Mouse (Mus musculus) ZHBTc4 (cell line): ENCODE data around the gene Fam83d.
A peak's percentile ranks its signal among the peaks of the same experiment; 100 is the strongest.
"Not testable (repeated sequence)": the region's sequence is repeated elsewhere in the genome, so short reads cannot be mapped to it uniquely, and the experiment has no call there.

ENCODE experiments used
- DNase-seq: peaks from one replicate; pipeline ENCODE4 v3.0.0-alpha.2; 2011; ENCODE audit warnings: low read depth, low spot score

Gene Fam83d

GRCm38 (mm10) chr2:158767742-158768339, at the start of gene Fam83d:
Gene Fam83d (plus strand): TSS chr2:158768093.
- DNase-seq: peak; percentile 98

- DNase-seq: no peak
Observed at GRCm38 (mm10) chr2:158718816-158719549, 48.9 kb upstream of the Fam83d start.

- no peak for DNase-seq
Observed at GRCm38 (mm10) chr2:158720715-158721370, 47.0 kb upstream of the Fam83d start.

GRCm38 (mm10) chr2:158721481-158721880, 46.4 kb upstream of the Fam83d start:
- DNase-seq: peak; percentile 32

GRCm38 (mm10) chr2:158722135-158722534, 45.8 kb upstream of the Fam83d start:
- DNase-seq: no peak

GRCm38 (mm10) chr2:158722991-158723551, 44.8 kb upstream of the Fam83d start:
- DNase-seq: no peak

- DNase-seq: no peak
Observed at GRCm38 (mm10) chr2:158723806-158724205, 44.1 kb upstream of the Fam83d start.

- peak; percentile 42 for DNase-seq
Observed at GRCm38 (mm10) chr2:158726252-158726651, 41.6 kb upstream of the Fam83d start.

GRCm38 (mm10) chr2:158728061-158728815, 39.7 kb upstream of the Fam83d start:
- DNase-seq: peak; percentile 63

- no peak for DNase-seq
Observed at GRCm38 (mm10) chr2:158730896-158731295, 37.0 kb upstream of the Fam83d start.

GRCm38 (mm10) chr2:158732521-158732920, 35.4 kb upstream of the Fam83d start:
- DNase-seq: no peak

- no peak for DNase-seq
Observed at GRCm38 (mm10) chr2:158733136-158733535, 34.8 kb upstream of the Fam83d start.

- DNase-seq: no peak
Observed at GRCm38 (mm10) chr2:158733914-158734313, 34.0 kb upstream of the Fam83d start.

GRCm38 (mm10) chr2:158734500-158735152, 33.3 kb upstream of the Fam83d start:
- DNase-seq: no peak

- no peak for DNase-seq
Observed at GRCm38 (mm10) chr2:158735340-158735739, 32.6 kb upstream of the Fam83d start.

GRCm38 (mm10) chr2:158736247-158736646, 31.6 kb upstream of the Fam83d start:
- DNase-seq: not testable (repeated sequence)

GRCm38 (mm10) chr2:158738591-158738990, 29.3 kb upstream of the Fam83d start:
- no peak for DNase-seq

- DNase-seq: no peak
Observed at GRCm38 (mm10) chr2:158739113-158739512, 28.8 kb upstream of the Fam83d start.

- no peak for DNase-seq
Observed at GRCm38 (mm10) chr2:158741011-158741501, 26.8 kb upstream of the Fam83d start.

GRCm38 (mm10) chr2:158742431-158742830, 25.5 kb upstream of the Fam83d start:
- no peak for DNase-seq
